Mouse (Mus musculus) liver, adult 2 months (tissue): ENCODE data around the gene Mroh7.

Source experiments
- CTCF ChIP-seq: fragments of 200-500 bp; IDR thresholded peaks from 2 replicates; pipeline ENCODE4 v1.5.1; 2011; ENCODE audit warnings: low read depth, low read length, control low read depth
- POLR2A ChIP-seq: fragments of 200-500 bp; IDR thresholded peaks from 2 replicates; pipeline ENCODE4 v1.6.1; 2011; ENCODE audit warnings: low read length, control low read depth; ENCODE audit not compliant: insufficient read depth; ENCODE audit errors: extremely low read depth

GRCm38 (mm10) chr4:106704416-106704815 lies 26.3 kb downstream of the Mroh7 start:
- no peak for TF ChIP-seq POLR2A
- no peak for TF ChIP-seq CTCF
